Mouse (Mus musculus) ES-E14 (cell line): Measurements from ENCODE around the gene Prkcd.
"Not testable (repeated sequence)": the region's sequence is repeated elsewhere in the genome, so short reads cannot be mapped to it uniquely, and the experiment has no call there.

Source experiments
- CHD2 ChIP-seq: IDR thresholded peaks from 2 replicates; pipeline ENCODE4 v1.6.1; 2014; ENCODE audit warnings: mild to moderate bottlenecking, low read depth, low read length, inconsistent platforms
- MAFK ChIP-seq: IDR thresholded peaks from 2 replicates; pipeline ENCODE4 v1.6.1; 2014; ENCODE audit warnings: mild to moderate bottlenecking, low read depth, low read length, inconsistent platforms; ENCODE audit not compliant: insufficient read depth
- ZC3H11A ChIP-seq: IDR thresholded peaks from 2 replicates; pipeline ENCODE4 v1.6.1; 2012; ENCODE audit warnings: low read depth, mild to moderate bottlenecking, inconsistent platforms, low read length, borderline replicate concordance
- ZNF384 ChIP-seq: IDR thresholded peaks from 2 replicates; pipeline ENCODE4 v1.6.1; 2012; ENCODE audit warnings: low read depth, low read length, inconsistent platforms

- TF ChIP-seq ZNF384, ZC3H11A, MAFK, CHD2: not testable (repeated sequence)
These were observed 48.5 kb downstream of the Prkcd start for GRCm38 (mm10) chr14:30577303-30578062.
